Mouse (Mus musculus): ENCODE data around the gene Tmem213. TPM values are rescaled to one million over a fixed set of nuclear protein-coding genes. Genes with fewer than 3 reads are reported as not detected.

Gene Tmem213
- polyA plus RNA-seq, 1 experiment from 2014 or later = not detected

Other genes with a start within 250 kb of the Tmem213 start
- gene Trim24, start 238.4 kb upstream of the Tmem213 start, polyA plus RNA-seq (2016; fragmentation: Nextera tagmentation; extraction: Ambion mirVana) = 17.0 and 21.9 TPM in 2 replicates
- 4.0 and 7.0 TPM in 2 replicates for gene Svopl, start 62.3 kb upstream of the Tmem213 start, polyA plus RNA-seq (2016; fragmentation: Nextera tagmentation; extraction: Ambion mirVana)
- not detected in 2 replicates for gene Atp6v0a4, start 15.3 kb downstream of the Tmem213 start, polyA plus RNA-seq (2016; fragmentation: Nextera tagmentation; extraction: Ambion mirVana)
- 8.2 and 8.5 TPM in 2 replicates for gene D630045J12Rik, start 144.8 kb downstream of the Tmem213 start, polyA plus RNA-seq (2016; fragmentation: Nextera tagmentation; extraction: Ambion mirVana)
- gene Zc3hav1l, start 190.0 kb downstream of the Tmem213 start, polyA plus RNA-seq (2016; fragmentation: Nextera tagmentation; extraction: Ambion mirVana) = 14.7 and 18.2 TPM in 2 replicates
- gene Zc3hav1, start 245.3 kb downstream of the Tmem213 start, polyA plus RNA-seq (2016; fragmentation: Nextera tagmentation; extraction: Ambion mirVana) = 1.5 and 2.0 TPM in 2 replicates

Measured in limb, embryonic 10.5 days (tissue).